Mouse (Mus musculus) bone marrow, adult 2 months (tissue): Measurements from ENCODE around the gene Rnasel.

Experiments
- CTCF ChIP-seq: fragments of 200-500 bp; IDR thresholded peaks from 2 replicates; pipeline ENCODE4 v1.5.1; 2011; ENCODE audit warnings: low read length, control low read depth; ENCODE audit not compliant: control insufficient read depth, insufficient read depth
- POLR2A ChIP-seq: fragments of 200-500 bp; IDR thresholded peaks from 2 replicates; pipeline ENCODE4 v1.6.1; 2011; ENCODE audit warnings: low read depth, mild to moderate bottlenecking, control low read depth, low read length, borderline replicate concordance; ENCODE audit not compliant: control insufficient read depth

- TF ChIP-seq POLR2A (no peak), CTCF (no peak)
Measured at GRCm38 (mm10) chr1:153704174-153704573, 45.1 kb upstream of the Rnasel start.
